ENCODE assay signal across 15 mouse cellular contexts in genomic region chr12:52861922-52862321, GRCm38 (mm10).
"Had no signal": no experiment of that assay in that cellular context is flagged by ENCODE, and none has a peak within 500 bp of the region (broad histone marks: within the 10 kb centered on the region; RNA-seq: fewer than 3 reads in every experiment).

No protein-coding gene starts in this region.

- H3K4me3 ChIP-seq: neural tube, embryonic 15.5 days; stomach, embryonic 15.5 days had no signal

- DNase-seq: retina, postnatal 1 day; right cerebral cortex, adult 18-20 months; right cerebral cortex, postnatal 14 days; right cerebral cortex, postnatal 25 days; right cerebral cortex, postnatal 4 days; spleen, adult 18-20 months; thymus, adult 18-20 months; thymus, adult 2 months; thymus, postnatal 14 days; thymus, postnatal 25 days; thymus, postnatal 36 days; thymus, postnatal 4 days had no signal

- H3K4me2 ChIP-seq: neural tube, embryonic 15.5 days; stomach, embryonic 15.5 days had no signal

- H3K4me1 ChIP-seq: neural tube, embryonic 15.5 days; stomach, embryonic 15.5 days had no signal

- H3K9me3 ChIP-seq: stomach, embryonic 15.5 days had no signal

- H3K36me3 ChIP-seq: neural tube, embryonic 15.5 days; stomach, embryonic 15.5 days had no signal

- H3K27me3 ChIP-seq: neural tube, embryonic 15.5 days; stomach, embryonic 15.5 days had no signal

- H3K9ac ChIP-seq: neural tube, embryonic 15.5 days; stomach, embryonic 15.5 days had no signal

- H3K27ac ChIP-seq: neural tube, embryonic 15.5 days; stomach, embryonic 15.5 days; stomach, postnatal 0 days had no signal
